Mouse (Mus musculus) heart, adult 8-10 months (tissue): ENCODE results near the gene Gm20388. TPM values are rescaled to one million over a fixed set of nuclear protein-coding genes. Genes with fewer than 3 reads are reported as not detected.
A peak's percentile ranks its signal among the peaks of the same experiment; 100 is the strongest.
"Not testable (repeated sequence)": the region's sequence is repeated elsewhere in the genome, so short reads cannot be mapped to it uniquely, and the experiment has no call there.

ENCODE experiments used
- DNase-seq: peaks from one replicate; pipeline ENCODE4 v3.0.0; 2022; ENCODE audit warnings: low spot score
- total RNA-seq, 4 experiments: library from RNA; stranded (reverse); gene quantifications; 2 replicates each; pipeline ENCODE4 v1.2.4; 2022

The Gm20388 gene
- total RNA-seq, 4 experiments from 2014 or later, result 4.2 to 6.7 TPM; not detected in 2

- not testable (repeated sequence) for DNase-seq
These were observed 1408.1 kb downstream of the Gm20388 start for GRCm38 (mm10) chr8:121318756-121319155.

DNA sequence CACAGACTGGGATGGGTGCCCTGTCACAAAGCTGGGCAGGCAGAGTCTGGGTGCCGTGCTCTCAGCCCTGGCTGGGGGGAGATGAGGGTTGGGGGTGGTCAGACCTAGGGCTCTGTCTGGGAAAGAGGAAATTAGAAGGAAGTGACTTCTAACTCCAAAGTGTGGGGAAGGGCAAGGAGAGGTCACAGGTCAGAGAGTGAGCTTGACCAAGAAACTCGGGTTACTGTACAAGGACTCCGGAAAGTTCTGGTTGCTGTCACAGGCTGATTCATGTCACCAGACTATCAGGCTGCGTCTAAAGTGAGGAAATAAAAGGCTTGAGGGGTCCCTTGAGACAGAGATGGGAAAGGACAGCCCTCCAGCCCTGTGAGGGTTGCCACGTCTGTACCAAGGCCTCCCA lies 1408.8 kb downstream of the Gm20388 start:
- no peak for DNase-seq

- DNase-seq, result no peak
These were observed 1415.7 kb downstream of the Gm20388 start for GRCm38 (mm10) chr8:121326164-121326910.

DNA sequence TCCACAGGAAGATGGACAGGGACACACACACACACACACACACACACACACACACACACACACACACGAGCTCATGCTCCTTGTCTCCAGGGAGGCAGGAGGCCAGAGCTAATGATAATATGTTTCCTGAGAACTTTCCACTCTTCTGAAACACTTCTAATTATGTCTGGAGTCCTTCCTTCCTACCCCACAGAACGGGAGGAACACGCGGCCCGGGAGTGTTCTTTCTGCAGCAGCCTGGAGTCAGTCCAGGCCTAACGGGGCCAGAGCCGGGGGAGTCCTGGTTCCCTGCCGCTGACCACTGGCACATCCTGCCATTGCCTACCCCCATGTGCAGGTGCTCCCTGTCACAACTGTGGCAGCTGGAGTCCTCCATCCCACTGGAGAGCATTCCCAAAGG lies 1421.8 kb downstream of the Gm20388 start:
- DNase-seq, result peak; percentile 61

DNA sequence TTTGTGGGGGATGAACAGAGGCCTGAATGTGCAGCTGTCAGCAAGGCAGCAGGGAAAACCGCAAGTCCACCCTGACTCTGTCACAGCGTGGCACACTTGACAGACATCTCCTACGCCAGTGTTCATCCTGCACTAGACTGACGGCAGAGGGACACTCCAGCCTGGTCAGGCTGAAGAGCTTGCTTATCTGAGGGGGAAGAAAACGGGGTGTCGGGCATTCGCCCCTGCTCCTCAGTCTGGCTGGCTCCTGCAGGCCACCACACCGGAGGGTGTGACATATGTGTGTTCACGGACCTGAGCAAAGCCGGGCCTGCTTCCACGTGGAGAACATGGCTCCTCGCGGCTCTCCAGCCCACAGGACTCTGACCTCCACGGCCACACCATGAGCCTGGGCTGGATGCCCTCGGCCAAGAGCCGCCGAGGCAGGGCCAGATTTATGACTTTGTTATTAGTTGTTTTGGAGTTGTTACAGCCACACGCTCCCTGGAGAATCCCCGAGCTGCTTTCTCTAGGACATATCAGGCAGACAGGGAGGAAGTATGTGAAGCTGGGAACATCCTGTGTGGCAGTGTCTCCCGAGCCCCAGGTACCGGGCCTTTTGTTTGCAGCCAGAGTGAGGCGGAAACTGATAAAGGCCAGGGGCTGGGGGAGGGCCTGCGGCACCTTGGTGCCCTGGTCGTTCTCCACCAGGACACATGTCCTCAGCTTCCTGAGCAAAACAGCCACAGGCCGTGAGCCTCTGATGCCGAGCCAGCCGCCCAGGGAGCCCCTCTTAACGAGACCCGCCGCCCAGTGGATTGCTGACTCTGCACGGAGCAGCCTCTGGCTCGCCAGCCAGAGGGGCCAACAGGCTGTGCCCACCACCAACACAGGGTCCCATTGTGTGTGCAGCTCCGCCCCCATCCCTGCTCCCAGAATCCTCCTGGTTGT lies 1424.1 kb downstream of the Gm20388 start:
- peak; percentile 60 for DNase-seq

DNA sequence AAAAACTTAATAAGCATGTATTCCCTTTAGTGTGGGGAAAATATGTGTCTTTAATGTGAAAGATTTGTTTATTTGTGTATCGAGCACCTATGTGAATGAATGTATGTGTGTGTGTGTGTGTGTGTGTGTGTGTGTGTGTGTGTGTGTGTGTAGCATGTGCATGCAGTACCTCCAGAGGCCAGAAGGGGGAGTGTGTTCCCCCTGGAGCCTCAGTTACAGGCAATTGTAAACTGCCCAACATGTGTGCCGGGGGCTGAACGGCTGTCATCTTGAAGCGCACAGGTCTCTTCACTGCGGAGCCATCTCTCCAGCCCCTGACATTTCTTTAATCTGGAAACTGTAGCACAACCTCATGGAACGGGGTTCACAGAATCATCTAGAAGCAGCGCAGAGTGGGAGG lies 1425.0 kb downstream of the Gm20388 start:
- no peak for DNase-seq

DNA sequence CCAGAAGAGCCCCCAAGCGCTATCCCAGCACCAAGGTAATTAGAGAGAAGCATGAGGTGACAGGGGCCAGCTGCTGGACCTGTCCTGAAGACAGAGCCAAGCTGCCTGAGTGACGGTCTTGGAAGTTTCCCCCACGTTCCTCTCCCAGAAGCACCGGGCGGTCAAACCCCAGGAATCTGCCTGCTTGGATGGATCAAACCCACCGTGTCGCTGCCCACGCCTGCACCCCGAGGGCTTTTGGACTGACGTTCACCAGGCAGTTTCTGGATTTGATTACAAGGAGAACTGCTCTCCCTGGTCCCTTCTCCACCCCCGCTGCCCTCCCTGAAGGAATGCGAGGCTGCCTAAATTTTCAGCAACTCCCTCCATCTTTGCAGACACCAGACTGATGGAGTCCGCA lies 1432.3 kb downstream of the Gm20388 start:
- DNase-seq, result no peak

- no peak for DNase-seq
These were observed 1433.8 kb downstream of the Gm20388 start for GRCm38 (mm10) chr8:121344486-121344885.

DNA sequence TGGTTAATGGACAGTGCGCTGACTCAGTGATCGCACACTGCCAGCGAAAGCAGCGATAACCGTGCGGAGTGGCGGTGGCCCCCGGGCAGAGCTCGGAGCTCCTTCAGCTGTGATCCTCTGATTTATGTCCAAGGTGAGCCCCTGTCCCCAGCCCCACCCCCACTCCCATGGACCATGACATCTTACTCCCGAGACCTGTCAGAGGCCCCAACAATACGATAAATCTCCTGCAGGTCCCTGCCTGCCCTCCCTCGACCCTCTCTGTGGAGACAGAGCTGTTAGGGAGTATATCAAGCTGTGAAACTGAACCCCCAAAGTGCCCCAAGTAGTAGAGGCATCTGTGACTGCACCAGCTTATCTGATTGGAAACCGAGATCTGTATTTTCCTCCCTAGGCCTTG lies 1435.5 kb downstream of the Gm20388 start:
- DNase-seq, result no peak

DNA sequence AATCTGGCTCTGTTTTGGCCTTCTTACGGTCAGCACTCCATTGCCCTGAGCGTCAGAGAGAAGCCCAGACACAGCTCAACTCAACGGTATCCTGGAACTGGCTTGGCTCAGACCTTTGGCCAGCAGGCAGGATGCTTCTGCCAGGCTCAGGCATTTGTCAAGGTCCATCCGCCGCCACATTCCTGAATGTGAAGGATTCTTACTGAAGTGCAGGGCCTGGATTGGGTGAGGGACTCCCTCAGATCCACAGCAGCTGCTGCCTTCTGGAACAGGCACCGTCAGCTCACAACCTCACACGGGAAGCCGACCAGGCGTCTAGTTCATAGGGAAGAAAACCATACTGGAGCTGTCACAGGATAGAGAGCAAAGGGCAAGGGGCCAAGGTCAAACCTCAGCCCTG lies 1436.2 kb downstream of the Gm20388 start:
- no peak for DNase-seq

GRCm38 (mm10) chr8:121348998-121349397 lies 1438.4 kb downstream of the Gm20388 start:
- DNase-seq, result no peak

DNA sequence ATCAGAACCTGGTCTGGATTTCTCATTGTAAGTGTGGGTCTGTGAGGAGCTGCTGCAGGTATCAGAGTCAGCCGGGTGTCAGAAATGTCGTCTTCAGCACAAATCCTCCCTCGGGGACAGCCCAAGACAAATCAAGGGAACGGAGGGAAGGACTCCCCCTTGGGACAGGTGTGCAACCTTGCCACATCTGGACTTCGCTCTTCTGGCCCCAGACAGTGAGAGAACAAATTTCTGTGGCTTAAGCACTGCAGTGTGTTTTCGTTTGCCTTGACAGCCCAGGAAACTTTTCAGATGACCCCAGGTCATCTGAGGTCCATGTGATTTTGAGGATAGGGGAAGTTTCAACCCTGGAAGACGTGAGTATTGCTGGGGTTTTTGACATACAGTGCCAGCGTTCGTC lies 1440.2 kb downstream of the Gm20388 start:
- DNase-seq, result no peak

GRCm38 (mm10) chr8:121354844-121355243 lies 1444.2 kb downstream of the Gm20388 start:
- DNase-seq, result no peak

DNA sequence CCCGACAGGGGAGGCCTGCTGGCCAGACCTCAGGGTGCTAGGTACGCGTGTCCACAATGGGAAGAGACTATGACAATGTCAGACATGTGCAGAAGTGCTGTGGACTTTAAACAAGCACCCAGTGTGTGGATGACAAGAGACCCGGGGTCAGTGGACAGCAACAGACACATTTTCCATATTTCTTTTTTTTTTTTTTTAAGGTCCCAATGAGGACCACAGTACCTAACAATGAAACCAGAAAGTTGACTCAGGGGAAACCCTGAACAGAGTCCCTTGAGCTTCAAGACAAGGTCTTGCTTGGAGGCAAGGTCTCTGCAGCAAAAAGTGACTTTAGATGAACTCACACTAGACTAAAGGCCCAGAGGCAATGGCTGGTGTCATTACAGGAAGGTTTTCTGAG lies 1446.8 kb downstream of the Gm20388 start:
- DNase-seq, result no peak

- DNase-seq, result peak; percentile 41
These were observed 1448.0 kb downstream of the Gm20388 start for GRCm38 (mm10) chr8:121358609-121359008.

DNA sequence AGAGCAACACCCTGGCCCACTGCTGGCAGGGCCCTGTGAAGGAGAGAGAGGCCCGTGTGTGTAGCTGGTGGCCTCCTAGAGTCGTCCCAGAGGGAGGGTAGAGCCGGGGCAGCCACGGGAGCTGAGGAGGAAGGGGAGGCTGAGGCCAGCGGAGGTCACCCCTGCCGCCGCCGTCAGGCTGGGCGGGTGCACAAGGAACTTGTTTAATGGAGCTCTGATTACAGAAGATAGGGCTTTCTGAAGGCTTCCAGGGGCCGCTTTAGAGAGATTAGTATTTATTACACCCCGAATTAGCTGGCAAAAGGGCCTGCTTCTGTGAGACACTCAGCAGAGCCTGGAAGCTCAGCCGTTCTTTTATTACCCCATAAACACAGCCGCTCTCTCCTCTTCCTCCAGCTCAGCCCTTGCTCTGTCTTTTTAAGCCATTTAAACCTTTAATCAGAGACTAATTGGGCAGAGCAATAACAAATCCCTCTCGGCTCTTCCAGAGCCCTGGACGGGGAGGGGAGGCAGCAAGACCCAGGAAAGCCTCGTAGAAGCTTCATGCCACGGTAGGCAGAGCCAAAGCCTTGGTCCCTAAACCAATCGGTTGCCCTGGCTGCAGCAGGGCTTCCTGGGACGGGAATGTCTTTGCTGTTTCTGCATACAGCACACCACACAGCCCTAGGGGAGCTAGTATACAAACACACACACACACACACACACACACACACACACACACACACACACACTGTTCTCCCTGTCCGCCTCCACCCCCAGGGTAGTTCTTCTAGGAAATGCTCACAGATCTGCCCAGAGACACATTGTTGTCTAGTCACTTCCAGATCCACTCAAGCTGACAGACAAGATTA lies 1448.7 kb downstream of the Gm20388 start:
- DNase-seq, result no peak

- DNase-seq, result no peak
These were observed 1449.4 kb downstream of the Gm20388 start for GRCm38 (mm10) chr8:121360001-121360400.

DNA sequence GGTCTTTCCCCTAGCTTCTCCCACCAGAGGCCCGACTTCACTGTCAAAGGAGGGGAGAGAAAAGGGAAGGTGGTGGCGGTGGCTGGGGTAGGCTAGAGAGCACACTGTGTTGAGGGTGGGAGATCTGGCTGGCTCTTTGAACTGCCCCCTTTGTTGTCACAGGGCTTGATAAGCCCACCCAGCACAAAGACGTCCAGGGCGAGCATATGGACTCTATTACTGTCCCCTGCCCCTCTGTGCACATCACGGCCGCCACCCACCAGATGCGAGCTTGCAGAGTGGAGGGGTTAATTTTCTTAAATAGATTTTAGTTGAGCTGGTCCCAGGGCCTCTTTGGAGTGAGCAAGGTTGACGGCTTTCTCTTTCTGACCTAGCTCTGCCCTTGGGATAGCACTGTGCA lies 1450.5 kb downstream of the Gm20388 start:
- DNase-seq, result no peak

DNA sequence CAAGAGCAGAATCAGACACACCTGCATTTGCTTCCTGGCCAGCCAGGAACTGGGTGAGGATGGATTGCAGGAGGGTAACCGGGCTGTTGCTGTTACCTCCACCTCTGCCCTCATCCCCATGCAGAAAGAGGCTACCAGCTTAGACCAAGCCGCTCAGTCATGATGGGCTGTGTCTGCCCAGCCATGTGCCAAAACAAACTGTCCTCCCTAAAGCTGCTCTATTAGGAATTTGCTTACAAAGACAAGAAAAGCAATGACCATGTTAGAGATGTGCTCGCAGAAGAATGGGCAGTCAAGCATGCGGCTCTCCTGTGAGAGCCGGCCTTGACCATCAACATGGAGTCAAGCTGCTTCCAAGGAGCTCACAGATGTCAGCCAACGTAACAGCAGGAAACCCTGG lies 1454.0 kb downstream of the Gm20388 start:
- no peak for DNase-seq

- DNase-seq, result no peak
These were observed 1454.5 kb downstream of the Gm20388 start for GRCm38 (mm10) chr8:121365150-121365549.

DNA sequence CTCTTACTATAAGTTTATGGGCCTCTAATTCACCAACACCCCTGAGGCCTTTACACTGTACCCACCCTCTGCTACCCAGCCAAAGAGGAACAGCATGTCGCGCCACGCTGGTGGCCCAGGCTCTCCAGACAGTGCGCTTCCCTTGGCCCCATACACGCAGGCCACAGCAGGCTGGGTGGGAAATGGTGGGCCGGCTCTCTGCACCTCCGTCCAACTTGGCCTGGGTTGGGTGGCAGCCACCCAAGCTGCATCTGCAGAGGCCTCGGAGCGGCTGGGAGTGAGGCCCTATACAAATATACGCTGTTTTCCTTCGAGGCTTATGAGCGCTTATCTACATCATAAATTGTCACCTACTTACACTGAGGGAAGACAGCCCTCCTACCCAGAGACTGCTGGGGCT lies 1456.0 kb downstream of the Gm20388 start:
- DNase-seq, result no peak

DNA sequence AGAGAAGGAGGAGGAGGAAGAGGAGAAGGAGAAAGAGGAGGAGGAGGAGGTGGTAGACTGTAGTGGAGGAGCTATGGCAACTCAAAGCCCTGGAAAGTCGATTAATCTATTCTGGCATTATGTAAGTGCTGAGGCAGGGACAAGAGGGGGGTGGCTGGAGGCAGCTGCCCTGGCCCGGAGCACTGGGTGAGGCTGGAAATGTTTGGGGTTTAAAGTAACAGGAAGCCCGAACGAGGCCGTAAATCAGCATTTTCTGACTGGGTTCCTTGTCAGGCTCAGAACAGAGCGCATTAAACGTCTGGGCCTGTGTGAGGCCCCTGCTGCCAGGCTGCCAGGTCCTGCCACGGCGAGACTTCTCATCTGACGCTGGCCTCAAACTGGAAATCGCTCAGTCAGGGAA lies 1458.2 kb downstream of the Gm20388 start:
- no peak for DNase-seq
